Mouse (Mus musculus) kidney, postnatal 0 days (tissue): Measurements from ENCODE around the gene Tnr. TPM values are rescaled to one million over a fixed set of nuclear protein-coding genes. Genes with fewer than 3 reads are reported as not detected.

Experiments used
- ATAC-seq: fragments of 200-750 bp; cut with Nextera tagmentation; replicated peaks from 2 replicates; pipeline ENCODE4 v1.8.0; 2017; ENCODE audit warnings: low read depth, moderate number of reproducible peaks, moderate TSS enrichment, moderate library complexity; ENCODE audit not compliant: low FRiP score
- DNase-seq: peaks from one replicate; pipeline ENCODE4 v3.0.0-alpha.2; 2016; ENCODE audit warnings: low spot score
- H3K27ac ChIP-seq: fragments of 300-500 bp; sonication (generic); 2 replicates; pipeline ENCODE4 v1.5.1; 2014; ENCODE audit warnings: mild to moderate bottlenecking
- H3K27me3 ChIP-seq: fragments of 300-500 bp; sonication (generic); 2 replicates; pipeline ENCODE4 v1.6.1; 2014; ENCODE audit warnings: low read length, mixed read lengths; ENCODE audit not compliant: insufficient read depth
- H3K36me3 ChIP-seq: fragments of 300-500 bp; sonication (generic); 2 replicates; pipeline ENCODE4 v1.6.1; 2014; ENCODE audit warnings: low read length, mixed read lengths; ENCODE audit not compliant: insufficient read depth
- H3K4me1 ChIP-seq: fragments of 300-500 bp; sonication (generic); replicated peaks from 2 replicates; pipeline ENCODE4 v1.6.1; 2014; ENCODE audit warnings: antibody characterized with exemption, low read length, mixed read lengths; ENCODE audit not compliant: insufficient read depth
- H3K4me2 ChIP-seq: fragments of 300-500 bp; sonication (generic); 2 replicates; pipeline ENCODE4 v1.6.1; 2014; ENCODE audit warnings: mild to moderate bottlenecking, low read length, moderate library complexity, mixed read lengths
- H3K4me3 ChIP-seq: fragments of 300-500 bp; sonication (generic); replicated peaks from 2 replicates; pipeline ENCODE4 v1.5.1; 2014; ENCODE audit warnings: low read depth, low read length
- H3K9ac ChIP-seq: fragments of 300-500 bp; sonication (generic); 2 replicates; pipeline ENCODE4 v1.6.1; 2014; ENCODE audit warnings: low read depth, low read length
- H3K9me3 ChIP-seq: fragments of 300-500 bp; sonication (generic); replicated peaks from 2 replicates; pipeline ENCODE4 v1.6.1; 2016; ENCODE audit warnings: low read length, inconsistent platforms, mixed read lengths
- CTCF ChIP-seq: IDR thresholded peaks from 2 replicates; pipeline ENCODE4 v1.5.1; 2016; ENCODE audit warnings: antibody characterized with exemption, low read depth, mild to moderate bottlenecking, moderate library complexity
- WGBS: fragments of 180-500 bp; shearing (Covaris S2); extraction: QIAGEN DNeasy Blood & Tissue Kit; methylation state at CpG from one replicate; pipeline ENCODE4 v1.1.7; 2014; 5-methylcytosine and 5-hydroxymethylcytosine counted together
- polyA plus RNA-seq: library from polyadenylated mRNA; unstranded; fragments of >200 nt; fragmentation: Nextera tagmentation; extraction: Ambion mirVana; gene quantifications from 2 replicates; pipeline ENCODE4 v1.2.1, GENCODE M21; 2015

The Tnr gene
- polyA plus RNA-seq, 1 experiment from 2014 or later, result not detected

DNA sequence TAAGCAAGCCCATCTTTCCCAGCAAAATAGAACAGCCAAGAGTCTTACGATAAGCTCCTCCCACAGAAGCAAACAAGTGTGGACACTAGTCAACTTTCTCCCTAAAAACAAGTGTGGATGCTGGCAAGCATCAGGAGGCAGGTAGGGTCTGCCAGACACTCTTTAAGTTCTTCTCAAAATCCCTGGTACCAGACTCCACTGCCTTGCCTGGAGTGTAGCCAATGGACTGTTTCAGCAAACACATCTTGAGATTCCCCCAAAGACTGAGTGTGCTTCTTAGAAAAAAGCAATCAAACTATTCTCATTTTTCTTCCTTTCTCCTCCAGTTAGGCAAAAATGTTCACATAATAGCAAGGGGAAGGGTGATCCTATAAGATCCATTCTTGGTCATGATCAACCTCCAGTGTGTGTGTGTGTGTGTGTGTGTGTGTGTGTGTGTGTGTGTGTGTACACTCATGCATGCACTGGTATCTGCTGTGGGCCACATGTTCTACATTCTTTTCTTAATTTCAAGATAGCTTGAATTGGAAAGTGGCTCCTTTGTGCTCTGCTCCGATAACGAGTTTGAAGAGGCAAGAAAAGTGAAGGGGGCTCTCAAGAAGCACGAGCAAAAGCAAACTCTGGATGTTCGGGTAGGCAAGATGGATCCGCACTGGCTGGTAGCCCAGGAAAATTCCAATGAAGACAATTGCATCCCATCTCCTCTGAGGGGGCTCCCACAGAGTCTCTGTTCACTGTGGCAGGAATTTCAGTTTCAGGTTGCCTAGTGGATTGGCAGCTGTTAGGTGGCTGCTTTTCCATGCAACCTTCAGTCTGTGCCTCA is 346.3 kb downstream of the Tnr start:
- DNase-seq, result no peak
- 85% methylated on average over 6 of the region's 6 CpGs for WGBS
- H3K36me3 ChIP-seq, result no peaks in the 10 kb centered on the region
- H3K9ac ChIP-seq, result no peak overlapping the region
- no peaks in the 10 kb centered on the region for H3K4me1 ChIP-seq
- no peak overlapping the region for H3K4me3 ChIP-seq
- H3K27me3 ChIP-seq, result no peaks in the 10 kb centered on the region
- no peak overlapping the region for H3K27ac ChIP-seq
- no peak for ATAC-seq
- no peak overlapping the region for H3K4me2 ChIP-seq
- no peaks in the 10 kb centered on the region for H3K9me3 ChIP-seq
- TF ChIP-seq CTCF, result no peak

DNA sequence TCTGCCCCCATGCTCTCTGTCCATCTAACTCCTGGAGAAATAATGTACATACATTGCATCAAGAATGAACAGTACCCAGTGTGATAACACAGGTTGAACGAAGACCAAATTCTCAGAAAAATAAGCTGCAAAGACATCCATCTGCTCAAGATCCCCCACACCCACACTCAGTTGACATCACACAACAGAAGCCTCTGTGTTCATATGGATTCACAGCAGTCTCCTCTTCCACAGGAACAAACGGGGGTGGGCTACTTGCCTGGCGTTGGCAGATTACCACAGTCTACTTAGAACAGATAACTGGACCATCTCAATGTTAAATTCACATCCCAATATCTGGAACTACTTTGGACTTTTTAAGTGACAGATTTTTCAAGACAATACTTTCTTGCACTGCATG is 349.3 kb downstream of the Tnr start:
- Histone ChIP-seq H3K4me1 (no peaks in the 10 kb centered on the region), H3K36me3 (no peaks in the 10 kb centered on the region), H3K27me3 (no peaks in the 10 kb centered on the region), H3K4me2 (no peak overlapping the region), H3K9ac (no peak overlapping the region), H3K4me3 (no peak overlapping the region), H3K9me3 (no peaks in the 10 kb centered on the region), H3K27ac (no peak overlapping the region)
- no peak for TF ChIP-seq CTCF
- ATAC-seq (no peak), DNase-seq (no peak)
- WGBS, result 77% methylated on average over 3 of the region's 3 CpGs

DNA sequence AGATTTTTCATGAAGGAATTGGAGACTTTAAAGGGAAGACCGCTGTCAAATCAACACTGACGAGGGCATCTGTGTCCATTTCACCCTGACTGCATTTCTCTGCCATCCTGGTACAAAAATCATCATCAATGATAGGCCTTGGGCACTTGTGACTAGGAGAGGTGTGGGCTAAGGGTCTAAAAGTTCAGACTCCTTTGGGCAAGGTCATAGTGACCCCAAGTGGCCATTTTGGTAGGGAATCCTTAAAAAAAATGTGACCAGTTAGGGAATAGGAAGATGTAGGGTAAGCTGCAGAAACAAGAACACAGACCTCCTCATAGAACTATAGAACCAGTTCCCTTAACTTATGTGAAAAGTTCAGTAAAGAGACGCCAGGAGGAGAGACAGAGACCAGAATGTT is 355.1 kb downstream of the Tnr start:
- Histone ChIP-seq H3K4me1 (no peaks in the 10 kb centered on the region), H3K9me3 (no peaks in the 10 kb centered on the region)
- 40% methylated on average over 3 of the region's 3 CpGs for WGBS

DNA sequence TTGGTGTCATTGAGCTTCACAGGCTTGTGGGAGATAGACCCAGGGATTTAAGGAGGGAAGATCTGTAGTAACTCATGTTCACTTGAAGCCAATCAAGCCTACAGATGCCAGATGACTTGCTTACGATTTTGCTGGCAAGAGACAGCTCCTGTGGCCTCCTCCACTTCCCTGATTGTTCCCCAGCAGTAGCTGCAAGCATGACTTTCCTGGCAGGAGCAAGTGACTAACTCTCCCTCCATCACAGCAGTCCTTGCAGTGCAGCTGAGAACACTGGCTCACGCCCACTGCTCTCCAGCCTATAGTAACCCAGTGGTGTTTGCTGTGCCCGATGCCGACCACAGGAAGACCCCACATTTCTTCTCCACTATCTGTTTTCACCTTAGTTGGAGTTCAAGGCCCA is 356.3 kb downstream of the Tnr start:
- Histone ChIP-seq H3K4me2 (no peak overlapping the region), H3K36me3 (no peaks in the 10 kb centered on the region), H3K27ac (no peak overlapping the region), H3K4me1 (no peaks in the 10 kb centered on the region), H3K9me3 (no peaks in the 10 kb centered on the region), H3K27me3 (no peaks in the 10 kb centered on the region), H3K9ac (no peak overlapping the region), H3K4me3 (no peak overlapping the region)
- TF ChIP-seq CTCF, result no peak
- WGBS, result 64% methylated on average over 4 of the region's 4 CpGs
- ATAC-seq, result no peak
- no peak for DNase-seq

More for the DNA sequence above, 355.1 kb downstream of the Tnr start:
- H3K9ac ChIP-seq, result no peak overlapping the region
- peak; percentile 27 for DNase-seq
- no peak overlapping the region for H3K4me2 ChIP-seq
- H3K36me3 ChIP-seq, result no peaks in the 10 kb centered on the region
- no peak for ATAC-seq
- H3K27ac ChIP-seq, result no peak overlapping the region
- H3K4me3 ChIP-seq, result no peak overlapping the region
- H3K27me3 ChIP-seq, result no peaks in the 10 kb centered on the region
- TF ChIP-seq CTCF, result peak; percentile 62

DNA sequence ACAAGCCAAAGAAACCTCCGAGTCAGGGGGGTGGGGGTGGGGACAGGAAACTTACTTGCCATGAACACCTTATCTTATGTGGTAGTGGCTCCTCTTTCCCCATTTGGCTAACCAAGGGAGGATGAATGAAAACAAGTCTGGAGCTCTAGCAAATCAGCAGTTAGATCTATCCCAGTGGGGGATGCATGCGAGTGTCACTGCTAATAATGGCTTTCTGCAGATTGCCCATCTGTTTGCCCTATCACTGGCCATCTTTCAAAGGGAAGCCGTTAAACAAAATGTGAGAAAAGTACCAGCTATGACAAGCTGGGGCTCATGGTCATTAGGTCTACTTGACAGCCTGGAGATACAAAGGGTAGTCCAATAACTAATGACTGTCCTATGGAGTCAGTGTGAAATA is 361.9 kb downstream of the Tnr start:
- Histone ChIP-seq H3K4me2 (no peak overlapping the region), H3K27ac (no peak overlapping the region), H3K4me3 (no peak overlapping the region), H3K36me3 (no peaks in the 10 kb centered on the region), H3K4me1 (no peaks in the 10 kb centered on the region), H3K9me3 (no peaks in the 10 kb centered on the region), H3K9ac (no peak overlapping the region), H3K27me3 (no peaks in the 10 kb centered on the region)
- ATAC-seq, result no peak
- TF ChIP-seq CTCF, result no peak
- WGBS, result 44% methylated on average over 3 of the region's 3 CpGs
- no peak for DNase-seq

DNA sequence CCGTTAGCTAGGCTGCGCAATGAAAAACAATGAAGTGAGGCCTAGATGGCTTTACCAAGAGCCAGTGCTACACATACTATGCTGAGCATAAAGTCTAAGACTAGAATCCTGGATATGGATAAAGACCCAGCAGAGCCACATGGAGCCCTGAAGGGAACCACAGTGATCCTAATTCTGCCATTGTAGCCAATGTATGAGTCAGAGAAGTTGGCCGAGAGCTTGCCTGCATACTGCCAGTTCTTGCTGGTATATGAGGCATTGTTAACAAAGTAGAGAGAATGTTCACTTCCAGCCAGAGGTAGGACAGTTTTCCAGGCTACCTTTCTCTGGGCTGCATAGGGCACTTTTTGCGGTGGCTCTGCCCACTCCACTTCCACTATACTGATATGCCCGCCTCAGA is 365.0 kb downstream of the Tnr start:
- H3K4me3 ChIP-seq, result no peak overlapping the region
- ATAC-seq (no peak), DNase-seq (no peak)
- no peaks in the 10 kb centered on the region for H3K9me3 ChIP-seq
- no peaks in the 10 kb centered on the region for H3K4me1 ChIP-seq
- no peaks in the 10 kb centered on the region for H3K27me3 ChIP-seq
- H3K9ac ChIP-seq, result no peak overlapping the region
- TF ChIP-seq CTCF, result no peak
- WGBS, result 95% methylated on average over 5 of the region's 5 CpGs
- H3K27ac ChIP-seq, result no peak overlapping the region
- no peaks in the 10 kb centered on the region for H3K36me3 ChIP-seq
- no peak overlapping the region for H3K4me2 ChIP-seq
